Mouse (Mus musculus) neutrophil, adult 65 days (primary cell): ENCODE data around the gene Mocs1. TPM values are rescaled to one million over a fixed set of nuclear protein-coding genes. Genes with fewer than 3 reads are reported as not detected.

Source experiments
- total RNA-seq: library from RNA; stranded (reverse); gene quantifications from 2 replicates; pipeline ENCODE4 v1.2.4, GENCODE M21; 2023

Gene Mocs1
- total RNA-seq: 110 and 126 TPM in 2 replicates

GRCm38 (mm10) chr17:49428239-49428688 lies at the start of gene Mocs1:
Mocs1 (plus strand) TSS chr17:49428362.

Other genes starting within 250 kb of the Mocs1 start
- gene Daam2, start 136.0 kb downstream of the Mocs1 start, total RNA-seq: not detected in 2 replicates
- gene Kif6, start 186.8 kb downstream of the Mocs1 start, total RNA-seq: not detected in 2 replicates